Mouse (Mus musculus) cerebellum, adult 11 months (tissue): ENCODE data around the gene Tmem179b.
"Not testable (repeated sequence)": the region's sequence is repeated elsewhere in the genome, so short reads cannot be mapped to it uniquely, and the experiment has no call there.

Experiments used
- DNase-seq: peaks from one replicate; pipeline ENCODE4 v3.0.0; 2022

Tmem179b gene

GRCm38 (mm10) chr19:8774951-8775421 is 719 bp upstream of the Tmem179b start:
- no peak for DNase-seq

- no peak for DNase-seq
Observed at GRCm38 (mm10) chr19:8773409-8773808, 858 bp downstream of the Tmem179b start.

GRCm38 (mm10) chr19:8772996-8773395 is 1.3 kb downstream of the Tmem179b start:
- DNase-seq: no peak

- DNase-seq: peak; percentile 71
Observed at GRCm38 (mm10) chr19:8770567-8771270, 3.5 kb downstream of the Tmem179b start, which contains the start of gene Tmem223. Gene Tmem223 (plus strand): TSS chr19:8770996.

DNA sequence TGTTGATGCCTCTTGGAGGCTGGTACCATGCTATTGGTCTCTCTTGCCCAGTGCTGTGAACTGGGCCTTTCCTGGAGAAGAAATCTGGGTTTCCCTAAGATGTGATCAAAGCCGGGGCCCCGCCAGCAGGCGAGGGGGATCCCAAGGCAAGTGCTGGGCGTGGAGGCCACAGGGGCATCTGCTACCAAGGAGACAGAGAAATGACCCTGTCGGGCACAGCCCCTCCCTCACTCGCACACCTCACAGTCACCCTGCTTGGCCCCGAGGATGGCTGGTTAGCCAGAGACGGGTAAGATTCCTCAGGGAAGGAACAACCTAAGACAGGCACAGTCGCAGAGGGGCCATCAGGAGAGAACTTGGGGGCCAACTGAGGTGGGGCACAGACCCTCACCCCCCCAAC is 8.7 kb downstream of the Tmem179b start:
- DNase-seq: no peak

DNA sequence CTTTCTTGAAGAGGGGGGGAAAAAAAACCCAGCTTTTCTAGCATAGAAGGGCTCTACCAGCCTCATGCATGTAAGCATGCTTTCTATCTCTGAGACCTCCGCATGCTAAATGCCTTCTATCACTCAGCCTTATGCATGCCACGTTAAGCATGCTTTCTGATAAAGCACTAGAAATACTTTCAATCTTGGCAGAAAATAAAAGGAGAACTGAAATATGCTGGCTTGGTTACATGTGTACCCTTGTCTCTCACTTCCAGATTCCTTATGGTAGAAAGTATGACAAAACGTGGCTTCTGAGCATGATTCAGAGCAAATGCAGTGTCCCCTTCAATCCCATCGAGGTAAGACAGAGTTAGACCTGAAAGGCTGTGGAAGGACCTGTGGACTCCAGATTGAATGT is 11.0 kb downstream of the Tmem179b start:
- no peak for DNase-seq

- DNase-seq: no peak
Observed at GRCm38 (mm10) chr19:8760757-8761156, 13.5 kb downstream of the Tmem179b start.

- DNase-seq: no peak
Observed at GRCm38 (mm10) chr19:8758899-8759298, 15.4 kb downstream of the Tmem179b start.

GRCm38 (mm10) chr19:8757471-8757998 is 16.7 kb downstream of the Tmem179b start:
- no peak for DNase-seq

GRCm38 (mm10) chr19:8756635-8757387 is 17.5 kb downstream of the Tmem179b start, which contains the start of gene Nxf1:
Gene Nxf1 (plus strand): TSS chr19:8757073.
- peak; percentile 89 for DNase-seq

- no peak for DNase-seq
Observed at GRCm38 (mm10) chr19:8755652-8756051, 18.6 kb downstream of the Tmem179b start.

DNA sequence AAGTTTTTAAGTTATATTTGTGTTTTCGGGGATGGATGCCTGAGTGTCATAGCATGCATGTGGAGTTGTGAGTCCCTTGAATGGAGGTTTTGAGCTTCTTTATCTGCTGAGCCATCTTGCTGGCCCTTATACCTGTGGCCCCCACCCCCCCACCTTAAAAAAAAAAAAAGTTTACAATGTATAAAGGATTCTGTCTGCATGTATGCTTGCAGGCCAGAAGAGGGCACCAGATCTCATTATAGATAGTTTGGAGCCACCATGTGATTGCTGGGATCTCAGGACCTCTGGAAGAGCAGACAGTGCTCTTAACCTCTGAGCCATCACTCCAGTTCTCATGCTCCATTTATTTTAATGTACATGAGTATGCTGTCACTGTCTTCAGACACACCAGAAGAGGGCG is 26.9 kb downstream of the Tmem179b start:
- no peak for DNase-seq

DNA sequence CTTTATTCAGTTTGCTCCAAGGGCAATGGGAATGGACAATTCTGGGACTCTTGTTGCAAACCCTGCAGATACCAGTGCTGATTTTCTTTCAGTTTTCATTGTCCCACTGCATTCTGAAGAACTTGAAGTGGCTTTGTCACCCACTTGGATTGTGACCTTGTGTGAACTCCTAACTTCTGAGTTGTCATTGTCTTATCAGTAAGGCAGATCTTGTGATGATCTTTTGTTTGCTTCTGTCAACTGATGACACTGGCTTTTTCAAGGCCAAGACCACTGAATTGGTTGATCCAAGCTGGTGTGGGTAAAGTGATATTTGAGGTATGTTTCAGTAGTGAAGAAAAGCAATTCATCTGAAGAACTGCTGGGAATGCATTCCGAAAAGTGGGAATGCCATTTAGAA is 28.9 kb downstream of the Tmem179b start:
- no peak for DNase-seq

GRCm38 (mm10) chr19:8742176-8742575 is 32.1 kb downstream of the Tmem179b start:
- DNase-seq: no peak

- peak; percentile 93 for DNase-seq
Observed at GRCm38 (mm10) chr19:8741243-8741869, 32.9 kb downstream of the Tmem179b start, which contains the start of gene Stx5a. Gene Stx5a (plus strand): TSS chr19:8741413.

DNA sequence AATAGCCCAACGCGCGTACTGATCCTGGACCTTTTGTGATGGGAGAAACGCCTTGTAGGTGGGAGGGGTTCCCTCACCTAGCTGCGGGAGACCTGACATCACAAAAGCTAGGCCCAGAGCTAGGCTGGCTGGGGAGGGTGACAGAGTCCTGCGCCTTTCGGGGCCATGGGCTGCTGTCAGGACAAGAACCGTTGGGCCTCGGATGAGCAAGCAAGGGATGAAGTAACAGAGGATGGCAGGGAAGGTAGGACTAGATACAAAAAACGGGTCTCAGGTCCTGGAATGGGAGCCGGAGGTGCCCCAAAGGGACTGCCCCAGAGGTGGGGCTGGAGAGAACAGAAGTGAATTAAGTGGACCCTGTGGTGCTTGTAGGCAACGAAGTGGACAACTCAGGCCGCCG is 33.7 kb downstream of the Tmem179b start, which contains the start of gene 1700092M07Rik:
TSS of gene 1700092M07Rik (plus strand) at position 116 of the 400 bp plus-strand sequence.
- DNase-seq: peak; percentile 52

DNA sequence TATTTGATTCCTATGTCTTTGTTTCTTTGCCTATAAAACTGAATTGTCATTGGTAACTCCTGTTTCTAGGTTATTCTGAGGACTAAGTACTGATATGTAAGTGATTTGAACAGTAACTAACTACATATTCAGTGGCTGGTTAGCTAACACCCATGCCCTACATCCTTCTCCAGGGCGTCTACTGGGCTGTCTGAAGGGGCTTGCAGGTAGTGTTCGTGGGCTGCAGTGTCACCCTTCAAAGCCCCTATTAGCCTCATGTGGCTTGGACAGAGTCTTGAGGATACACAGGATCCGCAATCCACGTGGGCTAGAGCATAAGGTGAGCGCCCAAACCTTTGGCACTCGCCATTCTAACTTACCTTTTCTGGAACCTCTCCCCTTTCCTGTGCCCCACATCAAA is 34.6 kb downstream of the Tmem179b start:
- no peak for DNase-seq

DNA sequence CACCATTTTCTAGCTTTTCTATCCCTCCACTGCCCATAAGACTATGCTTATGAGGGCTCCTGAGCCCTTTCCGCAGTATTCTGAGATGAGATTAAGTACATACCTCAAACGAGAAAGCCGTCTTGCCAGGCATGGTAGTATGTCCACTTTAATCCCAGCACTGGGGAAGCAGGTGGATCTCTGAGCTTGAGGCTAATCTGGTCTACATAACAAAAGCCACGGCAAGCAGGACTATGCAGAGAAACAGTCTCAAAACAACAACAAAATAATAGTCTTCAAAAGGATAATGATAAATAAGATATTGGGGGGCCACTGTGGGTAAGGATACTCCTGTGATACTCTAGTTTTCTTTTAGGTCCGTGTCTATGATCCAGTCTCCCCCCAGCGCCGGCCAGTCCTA is 35.4 kb downstream of the Tmem179b start:
- no peak for DNase-seq

- DNase-seq: no peak
Observed at GRCm38 (mm10) chr19:8736160-8736467, 38.2 kb downstream of the Tmem179b start.

GRCm38 (mm10) chr19:8735389-8736159 is 38.7 kb downstream of the Tmem179b start, which contains the start of gene Wdr74:
Gene Wdr74 (plus strand): TSS chr19:8735827.
- DNase-seq: peak; percentile 86

DNA sequence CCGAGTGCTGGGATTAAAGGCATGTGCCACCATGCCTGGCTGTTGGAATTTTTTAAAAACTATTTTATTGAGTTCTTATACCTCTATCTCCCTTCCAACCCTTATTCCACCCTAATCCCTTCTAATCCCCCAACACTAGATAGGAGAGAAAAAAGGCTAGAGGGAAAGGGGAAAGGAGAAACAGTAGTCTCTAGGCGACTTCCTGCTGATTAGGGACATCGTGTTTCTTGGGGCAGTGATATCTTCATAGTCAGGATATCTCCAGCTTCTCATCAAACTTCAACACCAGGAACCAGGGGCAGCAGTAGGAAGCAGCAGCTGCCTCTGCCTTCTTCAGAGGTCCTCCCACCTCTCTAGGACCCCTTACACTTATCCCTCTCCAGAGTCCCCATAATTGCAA is 39.9 kb downstream of the Tmem179b start:
- no peak for DNase-seq

DNA sequence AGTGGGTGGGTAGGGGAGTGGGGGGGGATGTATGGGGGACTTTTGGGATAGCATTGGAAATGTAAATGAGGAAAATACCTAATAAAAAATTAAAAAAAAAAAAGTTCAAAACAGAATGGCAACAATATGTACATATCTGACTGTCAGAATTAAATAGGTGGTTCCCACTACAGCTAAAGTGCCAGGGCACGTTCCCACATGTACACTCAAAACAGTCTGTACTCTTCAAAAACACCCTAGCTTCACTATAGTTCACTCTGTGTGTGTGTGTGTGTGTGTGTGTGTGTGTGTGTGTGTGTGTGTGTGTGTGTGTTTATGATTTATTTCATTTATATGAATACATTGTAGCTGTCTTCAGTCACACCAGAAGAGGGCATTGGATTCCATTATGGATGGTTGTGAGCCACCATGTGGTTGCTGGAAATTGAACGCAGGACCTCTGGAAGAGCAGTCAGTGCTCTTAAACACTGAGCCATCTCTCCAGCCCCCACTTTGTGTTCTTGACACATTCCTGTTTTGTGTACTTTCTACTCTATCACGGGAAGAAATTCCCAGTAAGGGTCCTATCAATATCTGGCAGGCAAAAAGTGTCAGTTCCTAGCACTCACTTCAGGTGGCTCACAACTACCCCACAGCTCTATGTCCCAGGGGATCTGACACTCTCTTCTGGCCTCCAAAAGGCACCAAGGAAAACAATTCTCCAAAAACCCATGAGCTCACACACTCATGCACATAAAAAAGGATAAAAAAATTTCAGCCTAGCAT is 45.8 kb downstream of the Tmem179b start:
- not testable (repeated sequence) for DNase-seq
